Mouse (Mus musculus): ENCODE measurements at regions not wholly inside any gene's neighbourhood (a gene's known extent, or its start where the extent isn't known, plus 50 kb on each side); places are given as distances from the start of the nearest gene placed in this dataset.
"Not testable (repeated sequence)": the region's sequence is repeated elsewhere in the genome, so short reads cannot be mapped to it uniquely, and the experiment has no call there.

GRCm38 (mm10) chrX:50549713-50550112, 121.4 kb upstream of the Olfr1324 start:
- no peaks in the 10 kb centered on the region for H3K27me3 ChIP-seq (ENCODE audit: control insufficient read depth, insufficient read depth, low read length)
- ATAC-seq (replicated peaks; ENCODE audit: insufficient number of reproducible peaks, low FRiP score, low TSS enrichment, low read depth) (no peak), DNase-seq (ENCODE audit: low spot score) (peak; percentile 75)
- H3K4me3 ChIP-seq (ENCODE audit: low read depth, low read length) = peak overlapping the region; percentile 23
- no peaks in the 10 kb centered on the region for H3K4me1 ChIP-seq (ENCODE audit: control insufficient read depth, insufficient read depth, low read length)
- 57% methylated on average over 3 of the region's 3 CpGs for WGBS
- H3K27ac ChIP-seq (replicated peaks; ENCODE audit: low read depth, low read length) = no peak overlapping the region
- no peaks in the 10 kb centered on the region for H3K9me3 ChIP-seq (replicated peaks; ENCODE audit: control insufficient read depth, low read length)
- H3K36me3 ChIP-seq (replicated peaks; ENCODE audit: control insufficient read depth, insufficient read depth, low read depth, low read length) = no peaks in the 10 kb centered on the region
- H3K4me2 ChIP-seq (ENCODE audit: low read depth, low read length) = no peak overlapping the region
- no peak overlapping the region for H3K9ac ChIP-seq (replicated peaks; ENCODE audit: low read length)

GRCm38 (mm10) chrX:50537785-50538159, 109.5 kb upstream of the Olfr1324 start:
- not testable (repeated sequence) for H3K4me2 ChIP-seq (ENCODE audit: low read depth, low read length); H3K9me3 ChIP-seq (replicated peaks; ENCODE audit: control insufficient read depth, low read length); H3K9ac ChIP-seq (replicated peaks; ENCODE audit: low read length); H3K27ac ChIP-seq (replicated peaks; ENCODE audit: low read depth, low read length); H3K4me1 ChIP-seq (ENCODE audit: control insufficient read depth, insufficient read depth, low read length); DNase-seq (ENCODE audit: low spot score); H3K27me3 ChIP-seq (ENCODE audit: control insufficient read depth, insufficient read depth, low read length); H3K36me3 ChIP-seq (replicated peaks; ENCODE audit: control insufficient read depth, insufficient read depth, low read depth, low read length); ATAC-seq (replicated peaks; ENCODE audit: insufficient number of reproducible peaks, low FRiP score, low TSS enrichment, low read depth)
- 52% methylated on average over 4 of the region's 4 CpGs for WGBS
- H3K4me3 ChIP-seq (ENCODE audit: low read depth, low read length) = peak overlapping the region; percentile 32

GRCm38 (mm10) chrX:50537122-50537784, 109.0 kb upstream of the Olfr1324 start:
- no peak overlapping the region for H3K27ac ChIP-seq (replicated peaks; ENCODE audit: low read depth, low read length)
- no peaks in the 10 kb centered on the region for H3K9me3 ChIP-seq (replicated peaks; ENCODE audit: control insufficient read depth, low read length)
- WGBS = 47% methylated on average over 19 of the region's 19 CpGs
- DNase-seq (ENCODE audit: low spot score) (peak; percentile 55), ATAC-seq (replicated peaks; ENCODE audit: insufficient number of reproducible peaks, low FRiP score, low TSS enrichment, low read depth) (no peak)
- H3K36me3 ChIP-seq (replicated peaks; ENCODE audit: control insufficient read depth, insufficient read depth, low read depth, low read length) = no peaks in the 10 kb centered on the region
- peak overlapping the region; percentile 43 for H3K9ac ChIP-seq (replicated peaks; ENCODE audit: low read length)
- no peaks in the 10 kb centered on the region for H3K27me3 ChIP-seq (ENCODE audit: control insufficient read depth, insufficient read depth, low read length)
- no peak overlapping the region for H3K4me2 ChIP-seq (ENCODE audit: low read depth, low read length)
- H3K4me1 ChIP-seq (ENCODE audit: control insufficient read depth, insufficient read depth, low read length) = no peaks in the 10 kb centered on the region
- H3K4me3 ChIP-seq (ENCODE audit: low read depth, low read length) = peak overlapping the region; percentile 32

- Histone ChIP-seq H3K9ac (replicated peaks; ENCODE audit: low read length) (no peak overlapping the region), H3K4me2 (ENCODE audit: low read depth, low read length) (no peak overlapping the region), H3K36me3 (replicated peaks; ENCODE audit: control insufficient read depth, insufficient read depth, low read depth, low read length) (no peaks in the 10 kb centered on the region), H3K9me3 (replicated peaks; ENCODE audit: control insufficient read depth, low read length) (no peaks in the 10 kb centered on the region), H3K27ac (replicated peaks; ENCODE audit: low read depth, low read length) (no peak overlapping the region), H3K4me1 (ENCODE audit: control insufficient read depth, insufficient read depth, low read length) (no peaks in the 10 kb centered on the region), H3K4me3 (ENCODE audit: low read depth, low read length) (no peak overlapping the region), H3K27me3 (ENCODE audit: control insufficient read depth, insufficient read depth, low read length) (no peaks in the 10 kb centered on the region)
- no peak for ATAC-seq (replicated peaks; ENCODE audit: insufficient number of reproducible peaks, low FRiP score, low TSS enrichment, low read depth)
- 23% methylated on average over 3 of the region's 3 CpGs for WGBS
- DNase-seq (ENCODE audit: low spot score) = peak; percentile 6
These were observed 75.7 kb upstream of the Olfr1324 start for GRCm38 (mm10) chrX:50504047-50504446.

GRCm38 (mm10) chrX:50501181-50501580, 72.9 kb upstream of the Olfr1324 start:
- H3K9ac ChIP-seq (replicated peaks; ENCODE audit: low read length) = no peak overlapping the region
- no peaks in the 10 kb centered on the region for H3K9me3 ChIP-seq (replicated peaks; ENCODE audit: control insufficient read depth, low read length)
- WGBS = 20% methylated on average over 1 of the region's 1 CpGs
- DNase-seq (ENCODE audit: low spot score) = no peak
- H3K27me3 ChIP-seq (ENCODE audit: control insufficient read depth, insufficient read depth, low read length) = no peaks in the 10 kb centered on the region
- H3K36me3 ChIP-seq (replicated peaks; ENCODE audit: control insufficient read depth, insufficient read depth, low read depth, low read length) = no peaks in the 10 kb centered on the region
- H3K27ac ChIP-seq (replicated peaks; ENCODE audit: low read depth, low read length) = no peak overlapping the region
- no peak for ATAC-seq (replicated peaks; ENCODE audit: insufficient number of reproducible peaks, low FRiP score, low TSS enrichment, low read depth)
- H3K4me2 ChIP-seq (ENCODE audit: low read depth, low read length) = no peak overlapping the region
- no peak overlapping the region for H3K4me3 ChIP-seq (ENCODE audit: low read depth, low read length)
- H3K4me1 ChIP-seq (ENCODE audit: control insufficient read depth, insufficient read depth, low read length) = no peaks in the 10 kb centered on the region

- not testable (repeated sequence) for DNase-seq (ENCODE audit: low spot score); H3K4me1 ChIP-seq (ENCODE audit: control insufficient read depth, insufficient read depth, low read length); ATAC-seq (replicated peaks; ENCODE audit: insufficient number of reproducible peaks, low FRiP score, low TSS enrichment, low read depth); H3K9ac ChIP-seq (replicated peaks; ENCODE audit: low read length); H3K4me3 ChIP-seq (ENCODE audit: low read depth, low read length); H3K36me3 ChIP-seq (replicated peaks; ENCODE audit: control insufficient read depth, insufficient read depth, low read depth, low read length); H3K27me3 ChIP-seq (ENCODE audit: control insufficient read depth, insufficient read depth, low read length); H3K9me3 ChIP-seq (replicated peaks; ENCODE audit: control insufficient read depth, low read length); H3K4me2 ChIP-seq (ENCODE audit: low read depth, low read length); H3K27ac ChIP-seq (replicated peaks; ENCODE audit: low read depth, low read length)
- WGBS = 79% methylated on average over 9 of the region's 9 CpGs
These were observed 62.2 kb upstream of the Olfr1324 start for GRCm38 (mm10) chrX:50490477-50490967.
